Mouse (Mus musculus) lung, postnatal 0 days (tissue): Measurements from ENCODE around the gene Hormad2. TPM values are rescaled to one million over a fixed set of nuclear protein-coding genes. Genes with fewer than 3 reads are reported as not detected.

Source experiments
- ATAC-seq: fragments of 200-750 bp; cut with Nextera tagmentation; 2 replicates; pipeline ENCODE4 v1.8.0; 2017; ENCODE audit warnings: moderate library complexity
- DNase-seq: peaks from one replicate; pipeline ENCODE4 v3.0.0-alpha.2; 2016; ENCODE audit warnings: low spot score
- H3K27ac ChIP-seq: fragments of 300-500 bp; sonication (generic); 2 replicates; pipeline ENCODE4 v1.5.1; 2014; ENCODE audit warnings: antibody characterized with exemption, mild to moderate bottlenecking, low read length, mixed read lengths
- H3K27me3 ChIP-seq: fragments of 300-500 bp; sonication (generic); replicated peaks from 2 replicates; pipeline ENCODE4 v1.6.1; 2014; ENCODE audit warnings: low read length, mixed read lengths; ENCODE audit not compliant: insufficient read depth
- H3K36me3 ChIP-seq: fragments of 300-500 bp; sonication (generic); 2 replicates; pipeline ENCODE4 v1.6.1; 2014; ENCODE audit warnings: low read length, mixed read lengths; ENCODE audit not compliant: insufficient read depth
- H3K4me1 ChIP-seq: fragments of 300-500 bp; sonication (generic); 2 replicates; pipeline ENCODE4 v1.6.1; 2014; ENCODE audit warnings: antibody characterized with exemption, low read depth, low read length, mixed read lengths; ENCODE audit not compliant: insufficient read depth
- H3K4me2 ChIP-seq: fragments of 300-500 bp; sonication (generic); replicated peaks from 2 replicates; pipeline ENCODE4 v1.6.1; 2014; ENCODE audit warnings: low read depth, mild to moderate bottlenecking, low read length, moderate library complexity, mixed read lengths
- H3K4me3 ChIP-seq: fragments of 300-500 bp; sonication (generic); 2 replicates; pipeline ENCODE4 v1.5.1; 2014; ENCODE audit warnings: low read depth, low read length
- H3K9ac ChIP-seq: fragments of 300-500 bp; sonication (generic); replicated peaks from 2 replicates; pipeline ENCODE4 v1.6.1; 2014; ENCODE audit warnings: low read depth, mild to moderate bottlenecking
- H3K9me3 ChIP-seq: fragments of 300-500 bp; sonication (generic); 2 replicates; pipeline ENCODE4 v1.6.1; 2016; ENCODE audit warnings: low read length, mixed read lengths
- CTCF ChIP-seq: IDR thresholded peaks from 2 replicates; pipeline ENCODE4 v1.5.1; 2016; ENCODE audit warnings: antibody characterized with exemption, mild to moderate bottlenecking
- EP300 ChIP-seq: IDR thresholded peaks from 2 replicates; pipeline ENCODE4 v1.6.1; 2016; ENCODE audit warnings: antibody characterized with exemption, mild to moderate bottlenecking, control low read depth
- WGBS: fragments of 180-500 bp; shearing (Covaris S2); extraction: QIAGEN DNeasy Blood & Tissue Kit; methylation state at CpG from one replicate; pipeline ENCODE4 v1.1.7; 2014; 5-methylcytosine and 5-hydroxymethylcytosine counted together
- polyA plus RNA-seq: library from polyadenylated mRNA; unstranded; fragments of >200 nt; fragmentation: Nextera tagmentation; extraction: Ambion mirVana; gene quantifications from 2 replicates; pipeline ENCODE4 v1.2.1, GENCODE M21; 2015

The Hormad2 gene
- polyA plus RNA-seq, 1 experiment from 2014 or later = 0.19 TPM

- H3K9me3 ChIP-seq = no peaks in the 10 kb centered on the region
- no peaks in the 10 kb centered on the region for H3K27me3 ChIP-seq
- peaks cover 17% of the 10 kb centered on the region; the same call in 1 of the 2 replicates for H3K4me1 ChIP-seq
- no peak overlapping the region for H3K4me2 ChIP-seq
- no peak overlapping the region for H3K4me3 ChIP-seq
- H3K36me3 ChIP-seq = no peaks in the 10 kb centered on the region
- WGBS = 19% methylated on average over 12 of the region's 12 CpGs
- TF ChIP-seq CTCF (no peak), EP300 (peak; percentile 21; the same call in 1 of the 2 replicates)
- no peak overlapping the region for H3K9ac ChIP-seq
- ATAC-seq (0 out of 2 replicates have a peak, but pooled peaks have one; percentile 17), DNase-seq (peak; percentile 51)
- no peak overlapping the region for H3K27ac ChIP-seq
Measured at GRCm38 (mm10) chr11:4299191-4299590, 141.7 kb downstream of the Hormad2 start.

GRCm38 (mm10) chr11:4298615-4299014 is 142.3 kb downstream of the Hormad2 start:
- WGBS = 25% methylated on average over 7 of the region's 7 CpGs
- Histone ChIP-seq H3K9ac (no peak overlapping the region), H3K27me3 (no peaks in the 10 kb centered on the region), H3K9me3 (no peaks in the 10 kb centered on the region), H3K4me3 (no peak overlapping the region), H3K36me3 (no peaks in the 10 kb centered on the region), H3K4me2 (no peak overlapping the region), H3K4me1 (peaks cover 17% of the 10 kb centered on the region; the same call in 1 of the 2 replicates), H3K27ac (no peak overlapping the region)
- TF ChIP-seq CTCF = no peak
- TF ChIP-seq EP300 = no peak
- no peak for DNase-seq
- ATAC-seq = no peak

GRCm38 (mm10) chr11:4297753-4298152 is 143.2 kb downstream of the Hormad2 start:
- H3K9ac ChIP-seq = no peak overlapping the region
- ATAC-seq (peak; percentile 68), DNase-seq (peak; percentile 74)
- H3K9me3 ChIP-seq = no peaks in the 10 kb centered on the region
- H3K27ac ChIP-seq = no peak overlapping the region
- H3K36me3 ChIP-seq = no peaks in the 10 kb centered on the region
- no peaks in the 10 kb centered on the region for H3K27me3 ChIP-seq
- WGBS = 46% methylated on average over 3 of the region's 3 CpGs
- TF ChIP-seq EP300 = no peak
- no peak for TF ChIP-seq CTCF
- H3K4me1 ChIP-seq = peaks cover 17% of the 10 kb centered on the region; the same call in 1 of the 2 replicates
- no peak overlapping the region for H3K4me2 ChIP-seq
- H3K4me3 ChIP-seq = no peak overlapping the region

DNA sequence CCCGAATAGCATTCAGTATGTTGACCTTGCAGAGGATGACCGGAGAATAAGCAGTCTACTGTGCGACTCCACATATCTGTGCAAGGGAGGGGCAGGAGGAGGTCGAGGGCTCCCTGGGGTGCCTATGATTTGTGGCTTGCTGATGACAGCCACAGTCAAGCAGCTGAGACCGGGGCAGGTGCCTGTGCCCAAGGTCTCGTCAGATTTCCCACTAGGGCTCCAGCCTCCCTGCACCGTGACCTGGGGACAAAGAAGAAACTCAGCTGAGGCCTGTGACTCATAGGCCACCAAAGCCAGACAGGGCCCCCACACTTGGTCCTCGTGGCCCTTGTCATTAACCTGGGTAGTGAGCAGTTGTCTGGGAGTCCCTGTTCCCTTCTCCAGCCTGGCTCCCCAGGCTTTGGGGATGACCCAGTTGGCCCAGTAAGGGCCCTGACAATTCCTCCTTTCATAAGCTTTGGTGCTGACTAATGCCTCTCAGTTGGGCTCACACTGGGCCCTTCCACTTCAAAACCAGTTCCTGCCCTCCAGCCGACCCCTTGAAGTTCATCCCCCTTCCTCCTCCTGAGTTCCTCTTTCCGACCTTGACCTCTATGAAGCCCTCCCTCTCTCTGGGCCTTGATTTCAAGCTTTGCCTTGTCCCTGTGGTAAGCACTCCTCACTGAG is 144.2 kb downstream of the Hormad2 start:
- WGBS = 66% methylated on average over 10 of the region's 10 CpGs
- no peak overlapping the region for H3K27ac ChIP-seq
- H3K27me3 ChIP-seq = no peaks in the 10 kb centered on the region
- no peak for ATAC-seq
- H3K4me3 ChIP-seq = no peak overlapping the region
- H3K4me1 ChIP-seq = peaks cover 17% of the 10 kb centered on the region; the same call in 1 of the 2 replicates
- TF ChIP-seq EP300 (no peak), CTCF (no peak)
- no peak for DNase-seq
- H3K36me3 ChIP-seq = no peaks in the 10 kb centered on the region
- no peaks in the 10 kb centered on the region for H3K9me3 ChIP-seq
- H3K4me2 ChIP-seq = no peak overlapping the region
- no peak overlapping the region for H3K9ac ChIP-seq

Other genes starting within 250 kb of the Hormad2 start
- gene Castor1, start 222.9 kb downstream of the Hormad2 start, polyA plus RNA-seq = 16.5 and 17.8 TPM in 2 replicates
- 0.69 and 1.3 TPM in 2 replicates for gene Osm, start 204.7 kb downstream of the Hormad2 start, polyA plus RNA-seq
- gene Lif, start 183.5 kb downstream of the Hormad2 start, polyA plus RNA-seq = 0.57 and 0.94 TPM in 2 replicates
- gene Mtmr3, start 153.8 kb upstream of the Hormad2 start, polyA plus RNA-seq = 22.0 and 24.6 TPM in 2 replicates
- gene Gm11032, start 179.0 kb upstream of the Hormad2 start, polyA plus RNA-seq = not detected in 2 replicates
- 21.7 and 25.3 TPM in 2 replicates for gene Ascc2, start 196.6 kb upstream of the Hormad2 start, polyA plus RNA-seq